Mouse (Mus musculus) cerebellum, adult 9-10 months (tissue): ENCODE results near the gene Atp5e.

ENCODE experiments used
- DNase-seq: peaks from one replicate; pipeline ENCODE4 v3.0.0; 2022

Gene Atp5e

GRCm38 (mm10) chr2:174463789-174464523 is at the start of gene Atp5e:
Gene Atp5e (minus strand): TSS chr2:174464105.
- DNase-seq = peak; percentile 98

DNA sequence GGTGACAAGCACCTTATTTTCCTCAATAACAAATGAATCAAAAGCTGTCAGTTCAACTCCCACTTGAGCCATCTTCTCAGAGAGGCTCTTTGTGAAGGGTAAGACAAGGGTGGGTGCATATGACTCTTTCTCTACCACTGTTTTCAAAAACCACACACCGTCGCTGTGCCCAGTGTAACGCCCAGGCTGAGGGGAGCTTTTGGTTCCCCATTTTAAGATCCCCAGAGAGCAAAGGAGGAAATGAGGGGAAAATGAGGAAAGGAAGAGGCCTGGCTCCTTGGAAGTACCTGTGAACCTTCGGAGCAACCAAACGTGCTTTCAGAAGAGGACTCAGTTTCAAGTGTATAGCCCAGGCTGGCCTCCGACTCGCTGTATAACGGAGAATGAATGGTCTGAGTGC is 45.9 kb upstream of the Atp5e start:
- no peak for DNase-seq

DNA sequence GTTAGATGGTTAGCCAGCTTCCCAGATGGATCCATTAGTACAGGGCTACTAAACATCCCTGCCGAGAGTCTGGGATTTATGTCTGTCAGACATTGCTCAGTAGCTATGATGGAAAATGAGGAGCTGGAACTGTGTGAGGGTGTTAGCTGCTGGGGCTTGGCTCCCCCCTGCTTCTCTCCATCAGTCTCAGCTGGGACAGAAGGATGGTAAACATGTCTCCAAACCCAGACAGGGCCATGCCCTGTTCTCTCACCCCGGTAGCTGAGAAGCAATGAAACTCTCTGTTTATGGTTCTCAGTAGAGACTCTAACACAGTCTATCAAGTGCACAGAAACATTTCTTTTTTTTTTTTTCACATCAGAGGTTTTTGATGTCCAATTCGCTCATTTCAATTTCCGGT is 44.1 kb upstream of the Atp5e start:
- DNase-seq = no peak

GRCm38 (mm10) chr2:174502831-174503460 is 39.0 kb upstream of the Atp5e start:
- DNase-seq = no peak

DNA sequence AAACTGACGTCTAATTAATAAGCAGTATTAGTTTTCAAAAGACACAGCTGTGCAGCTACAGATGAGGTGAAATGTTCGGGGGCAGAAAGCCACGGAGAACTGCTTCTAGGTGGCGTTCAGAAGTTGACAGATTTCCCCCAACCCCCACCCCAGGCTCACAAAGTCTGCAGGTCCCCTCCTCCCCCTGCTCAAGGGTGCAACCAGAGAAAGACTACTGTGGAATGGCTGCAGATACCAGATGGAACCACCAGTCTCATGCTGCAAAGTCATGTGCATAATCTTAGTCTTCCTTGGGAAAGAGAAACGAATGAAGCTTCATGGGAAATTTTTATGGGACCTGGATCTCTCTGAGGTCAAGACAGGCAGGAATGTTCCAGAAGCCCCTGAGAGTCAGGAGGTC is 38.4 kb upstream of the Atp5e start:
- no peak for DNase-seq

DNA sequence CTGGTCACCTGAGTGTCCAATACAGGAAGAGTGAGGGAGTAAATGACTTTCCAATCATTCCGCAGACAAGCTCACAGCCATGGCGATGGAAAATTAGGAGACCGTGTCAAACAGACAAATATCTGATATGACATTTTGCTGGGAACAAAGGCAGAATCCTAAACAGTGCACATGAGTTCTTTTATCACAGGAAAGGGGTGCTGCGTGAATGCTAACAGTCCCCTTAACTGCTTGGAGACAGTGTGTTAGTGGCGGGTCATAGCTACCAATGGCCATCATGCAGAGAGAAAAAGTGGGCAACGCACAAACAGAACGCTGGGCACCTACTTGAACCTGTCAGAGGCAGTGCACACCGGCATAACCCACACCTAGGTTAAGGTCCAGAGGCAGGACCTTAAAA is 37.6 kb upstream of the Atp5e start:
- DNase-seq = no peak

- no peak for DNase-seq
Observed at GRCm38 (mm10) chr2:174500814-174501503, 37.1 kb upstream of the Atp5e start.

DNA sequence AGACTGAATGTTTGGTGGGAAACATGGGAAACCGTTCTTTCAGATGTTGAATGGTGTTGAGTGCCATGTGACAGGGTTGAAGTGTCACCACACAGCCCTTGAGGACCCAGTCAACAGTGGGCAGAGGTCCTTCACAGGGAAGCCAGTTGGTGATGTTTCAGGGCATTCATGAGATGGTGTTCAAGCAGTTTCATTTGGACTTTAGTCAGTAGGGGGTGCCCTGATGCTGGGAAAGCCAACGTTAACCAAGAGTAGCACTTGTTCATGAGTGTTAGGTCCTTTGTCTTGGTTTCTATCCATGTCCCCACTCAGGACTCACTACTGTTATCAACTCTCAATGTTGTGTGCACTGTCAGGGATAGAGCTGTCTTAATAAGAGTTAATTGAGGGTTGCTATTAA is 29.0 kb upstream of the Atp5e start:
- DNase-seq = no peak

GRCm38 (mm10) chr2:174487005-174487404 is 23.1 kb upstream of the Atp5e start:
- no peak for DNase-seq

GRCm38 (mm10) chr2:174478746-174479145 is 14.8 kb upstream of the Atp5e start:
- DNase-seq = no peak

DNA sequence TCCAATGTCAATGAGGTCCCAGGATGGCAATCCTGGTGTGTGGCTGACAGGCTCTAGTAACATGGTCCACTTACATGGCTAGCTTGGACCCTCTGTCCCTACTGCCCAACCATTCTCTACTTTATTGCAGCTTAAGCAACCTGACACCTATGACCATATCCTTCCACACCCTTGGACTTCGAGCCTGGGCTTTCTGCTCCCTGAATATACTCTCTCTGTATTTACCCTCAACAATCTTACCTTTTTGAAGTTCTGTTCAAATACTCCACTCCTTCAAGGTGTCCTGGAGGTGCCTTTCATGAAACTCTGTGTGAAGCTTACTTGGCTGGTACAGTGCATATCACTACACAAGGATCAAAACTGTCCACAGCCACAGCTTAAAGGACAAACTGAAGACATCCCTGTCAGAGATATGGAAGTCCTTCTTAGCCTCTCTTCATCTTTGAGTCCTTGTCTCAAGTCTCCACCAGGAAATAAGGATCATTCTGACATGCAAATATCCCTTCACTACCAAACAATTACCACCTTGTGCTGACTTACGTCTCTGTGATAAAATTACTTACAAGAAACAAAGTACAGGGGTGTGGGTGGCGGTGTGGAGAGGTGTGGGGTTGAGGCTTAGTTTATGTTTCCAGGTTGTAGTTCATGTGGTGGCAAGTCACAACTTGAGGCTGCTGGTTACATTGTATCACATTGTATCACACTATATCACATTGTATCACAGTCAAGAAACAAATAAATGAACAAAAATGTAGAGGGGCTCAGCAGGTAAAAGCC is 13.8 kb upstream of the Atp5e start:
- DNase-seq = no peak

DNA sequence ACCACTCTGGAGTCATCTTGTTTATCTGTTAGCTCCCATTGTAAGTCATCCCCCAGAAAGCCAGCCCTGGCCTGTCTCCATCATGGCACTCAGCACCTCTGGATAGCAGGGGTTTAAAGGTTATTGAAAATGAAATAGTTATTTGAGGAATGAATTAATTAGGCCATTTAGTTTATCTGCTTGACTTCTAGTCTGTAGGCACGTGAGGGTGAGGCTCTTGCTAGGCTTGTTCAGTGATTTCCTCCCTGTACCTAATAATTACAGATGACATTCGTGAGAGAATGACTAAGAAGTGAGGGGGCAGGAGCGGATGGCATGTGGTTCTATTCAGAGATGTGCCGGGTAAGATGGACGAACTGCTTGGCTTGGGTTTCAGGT is 9.6 kb upstream of the Atp5e start:
- no peak for DNase-seq

DNA sequence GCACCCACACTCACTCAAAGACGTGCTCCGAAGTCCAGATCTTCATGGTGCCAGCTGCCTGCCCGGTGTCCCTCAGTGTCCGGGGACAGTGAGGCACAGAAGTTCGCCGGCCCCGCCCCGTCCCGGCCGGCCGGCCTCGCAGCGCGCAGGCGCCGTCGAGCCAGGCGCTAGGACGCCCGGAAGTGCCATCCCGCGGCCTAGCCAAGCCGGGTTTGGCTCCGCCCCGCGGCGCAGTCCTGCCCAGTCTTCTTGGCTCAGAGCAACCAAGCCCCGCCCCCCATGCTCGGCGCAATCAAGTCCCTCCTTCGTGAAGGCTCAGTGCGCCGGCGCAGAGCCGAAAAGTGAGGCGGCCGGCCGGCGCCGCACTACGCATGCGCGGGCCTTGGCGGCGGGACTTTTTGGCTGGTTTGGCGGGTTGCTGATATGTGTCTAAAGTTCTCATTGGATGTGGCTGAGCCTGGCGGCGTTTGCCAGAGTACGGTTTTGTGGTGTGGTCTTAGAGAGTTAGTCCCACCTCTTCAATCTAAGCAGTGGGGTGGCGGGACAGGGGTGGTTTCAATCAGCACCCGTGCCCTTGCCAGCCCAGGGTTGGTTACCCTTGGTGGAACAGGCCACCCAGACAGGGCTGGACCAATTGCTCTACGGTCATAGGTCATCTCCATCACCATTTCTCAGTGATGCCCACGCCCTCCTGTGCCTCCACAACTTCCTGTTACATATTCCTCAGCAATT is 9.1 kb upstream of the Atp5e start, which contains the start of gene Prelid3b:
Gene Prelid3b, minus strand, starts transcription at position 264 of the 732 bp plus-strand sequence.
- DNase-seq = peak; percentile 99

DNA sequence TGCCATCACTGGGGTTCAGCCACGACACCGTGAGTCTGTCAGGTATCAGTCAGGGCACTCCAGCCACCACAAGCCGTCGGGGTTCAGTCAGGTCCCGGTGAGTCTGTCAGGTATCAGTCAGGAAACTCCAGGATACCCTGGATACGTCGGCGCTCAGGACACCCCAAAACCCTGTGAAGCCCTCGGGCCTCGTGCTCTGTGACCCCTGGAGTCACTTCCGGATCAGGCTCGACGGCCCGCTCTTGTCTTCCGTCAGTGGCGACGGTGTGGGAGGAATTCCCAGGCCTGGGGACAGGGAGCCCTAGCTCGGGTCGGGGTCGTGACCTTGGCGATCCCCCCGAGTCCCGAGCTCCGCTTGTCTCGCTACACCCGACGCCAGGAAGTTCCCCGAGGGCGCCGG is 8.5 kb upstream of the Atp5e start:
- DNase-seq = no peak

- no peak for DNase-seq
Observed at GRCm38 (mm10) chr2:174470786-174471405, 7.0 kb upstream of the Atp5e start.

DNA sequence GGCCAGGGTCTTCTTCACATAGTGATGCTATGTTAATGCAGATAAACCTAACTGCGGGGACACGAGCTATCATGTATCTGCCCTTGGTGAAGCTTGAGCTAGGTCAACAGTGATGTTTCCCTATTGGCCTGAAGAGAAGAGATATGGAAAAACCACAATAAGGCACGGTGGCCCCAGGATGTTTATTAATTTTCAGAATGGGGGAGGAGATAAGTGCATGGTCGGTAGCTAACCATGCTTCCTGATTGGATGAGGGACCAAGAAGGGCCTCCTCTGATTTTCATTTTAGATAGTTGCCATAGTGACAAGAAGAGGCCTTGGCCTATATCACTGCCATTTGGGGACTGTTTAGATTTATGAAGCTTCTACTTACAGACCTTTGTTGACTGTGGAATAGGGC is 6.4 kb upstream of the Atp5e start:
- DNase-seq = no peak

- no peak for DNase-seq
Observed at GRCm38 (mm10) chr2:174463370-174463769, 535 bp downstream of the Atp5e start.

GRCm38 (mm10) chr2:174459365-174459764 is 4.5 kb downstream of the Atp5e start:
- no peak for DNase-seq

GRCm38 (mm10) chr2:174453681-174454080 is 10.2 kb downstream of the Atp5e start:
- no peak for DNase-seq

GRCm38 (mm10) chr2:174450353-174450752 is 13.6 kb downstream of the Atp5e start, which contains the start of gene Tubb1:
Gene Tubb1 (plus strand): TSS chr2:174450695.
- DNase-seq = no peak

DNA sequence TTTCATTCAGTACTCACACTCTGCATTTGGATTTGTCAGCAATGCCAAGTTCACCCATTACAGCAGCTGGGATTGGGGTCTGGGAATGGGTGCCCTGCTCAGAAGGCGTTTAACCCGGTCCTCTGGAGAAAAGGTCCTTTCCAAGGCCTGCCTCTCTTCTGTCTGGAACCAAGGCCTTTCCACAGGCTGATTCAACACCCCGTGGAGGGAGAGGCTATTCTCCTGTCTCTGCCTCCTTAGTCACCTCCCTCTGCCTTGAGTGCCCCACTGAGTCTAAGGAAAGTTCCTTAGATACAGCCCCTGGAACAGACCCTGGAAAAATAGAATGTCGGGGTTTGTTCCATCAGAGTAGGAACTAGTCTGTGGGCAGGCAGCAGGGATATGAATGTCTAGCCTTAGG is 15.5 kb downstream of the Atp5e start:
- no peak for DNase-seq

GRCm38 (mm10) chr2:174446905-174447304 is 17.0 kb downstream of the Atp5e start:
- DNase-seq = no peak
